Mouse (Mus musculus) ES-CJ7 (cell line): ENCODE data around the gene Cys1.
"Not testable (repeated sequence)": the region's sequence is repeated elsewhere in the genome, so short reads cannot be mapped to it uniquely, and the experiment has no call there.

Experiments used
- DNase-seq: peaks from one replicate; pipeline ENCODE4 v3.0.0; 2011; ENCODE audit warnings: low read depth, low spot score

Cys1 gene

GRCm38 (mm10) chr12:24645901-24646300 is 35.7 kb downstream of the Cys1 start:
- DNase-seq, result no peak

- DNase-seq, result peak; percentile 52
These were observed 37.5 kb downstream of the Cys1 start for GRCm38 (mm10) chr12:24644125-24644571.

- DNase-seq, result no peak
These were observed 39.2 kb downstream of the Cys1 start for GRCm38 (mm10) chr12:24642370-24642802.

- not testable (repeated sequence) for DNase-seq
These were observed 42.8 kb downstream of the Cys1 start for GRCm38 (mm10) chr12:24638787-24639186.

- DNase-seq, result no peak
These were observed 47.0 kb downstream of the Cys1 start for GRCm38 (mm10) chr12:24634648-24635047.

- no peak for DNase-seq
These were observed 47.4 kb downstream of the Cys1 start for GRCm38 (mm10) chr12:24634212-24634611.

- DNase-seq, result peak; percentile 28
These were observed 47.8 kb downstream of the Cys1 start for GRCm38 (mm10) chr12:24633753-24634191.

- no peak for DNase-seq
These were observed 49.2 kb downstream of the Cys1 start for GRCm38 (mm10) chr12:24632404-24632803.

GRCm38 (mm10) chr12:24630220-24630619 is 51.4 kb downstream of the Cys1 start:
- DNase-seq, result peak; percentile 50

- DNase-seq, result no peak
These were observed 54.4 kb downstream of the Cys1 start for GRCm38 (mm10) chr12:24627215-24627614.

GRCm38 (mm10) chr12:24626401-24626800 is 55.2 kb downstream of the Cys1 start:
- no peak for DNase-seq

GRCm38 (mm10) chr12:24623486-24624251 is 57.9 kb downstream of the Cys1 start:
- DNase-seq, result no peak

- no peak for DNase-seq
These were observed 62.2 kb downstream of the Cys1 start for GRCm38 (mm10) chr12:24619436-24619835.
